Mouse (Mus musculus): Measurements from ENCODE around the gene Hist1h2bp. TPM values are rescaled to one million over a fixed set of nuclear protein-coding genes. Genes with fewer than 3 reads are reported as not detected.

Gene Hist1h2bp
- not detected for polyA plus RNA-seq (2014; fragmentation: Illumina TruSeq; extraction: RNeasy Lipid Tissue Mini Kit (QIAGEN cat#74804))

GRCm38 (mm10) chr13:21786899-21787629 is at the start of gene Hist1h2bp, which contains the start of gene Hist1h2an:
Gene Hist1h2bp, plus strand, starts transcription at chr13:21787461.
Gene Hist1h2an, minus strand, starts transcription at chr13:21787218.

GRCm38 (mm10) chr13:21750159-21751017 is 36.9 kb upstream of the Hist1h2bp start, which contains the start of gene Hist1h4k:
Gene Hist1h4k, minus strand, starts transcription at chr13:21750505.

GRCm38 (mm10) chr13:21753524-21754285 is 33.6 kb upstream of the Hist1h2bp start, which contains the start of the genes Hist1h2ak and Hist1h2bn:
Gene Hist1h2ak, minus strand, starts transcription at chr13:21753827.
Gene Hist1h2bn, plus strand, starts transcription at chr13:21754123.

GRCm38 (mm10) chr13:21779767-21780731 is 7.2 kb upstream of the Hist1h2bp start, which contains the start of gene Hist1h1b:
Gene Hist1h1b, minus strand, starts transcription at chr13:21780625.

GRCm38 (mm10) chr13:21783255-21783617 is 4.0 kb upstream of the Hist1h2bp start, which contains the start of gene Hist1h3i:
Gene Hist1h3i, minus strand, starts transcription at chr13:21783370.

GRCm38 (mm10) chr13:21810073-21810472 is 22.8 kb downstream of the Hist1h2bp start, which contains the start of the genes Hist1h2bq and Hist1h2ao:
Gene Hist1h2bq, minus strand, starts transcription at chr13:21810197.
Gene Hist1h2ao, plus strand, starts transcription at chr13:21810465.

GRCm38 (mm10) chr13:21811539-21811938 is 24.3 kb downstream of the Hist1h2bp start, which contains the start of gene Hist1h4m:
Gene Hist1h4m, plus strand, starts transcription at chr13:21811746.

GRCm38 (mm10) chr13:21831418-21832394 is 44.4 kb downstream of the Hist1h2bp start, which contains the start of gene Hist1h4n:
Gene Hist1h4n, minus strand, starts transcription at chr13:21832196.

GRCm38 (mm10) chr13:21833461-21833860 is 46.2 kb downstream of the Hist1h2bp start, which contains the start of the genes Hist1h2ap and Hist1h2br:
Gene Hist1h2ap, minus strand, starts transcription at chr13:21833507.
Gene Hist1h2br, plus strand, starts transcription at chr13:21833743.

Other genes with a start within 250 kb of the Hist1h2bp start
- not detected for gene Olfr1366, start 244.7 kb upstream of the Hist1h2bp start, polyA plus RNA-seq (2014; fragmentation: Illumina TruSeq; extraction: RNeasy Lipid Tissue Mini Kit (QIAGEN cat#74804))
- gene Olfr1535, start 227.6 kb upstream of the Hist1h2bp start, polyA plus RNA-seq (2014; fragmentation: Illumina TruSeq; extraction: RNeasy Lipid Tissue Mini Kit (QIAGEN cat#74804)) = not detected
- gene Olfr1364, start 205.7 kb upstream of the Hist1h2bp start, polyA plus RNA-seq (2014; fragmentation: Illumina TruSeq; extraction: RNeasy Lipid Tissue Mini Kit (QIAGEN cat#74804)) = not detected
- gene Olfr1362, start 173.4 kb upstream of the Hist1h2bp start, polyA plus RNA-seq (2014; fragmentation: Illumina TruSeq; extraction: RNeasy Lipid Tissue Mini Kit (QIAGEN cat#74804)) = not detected
- gene Olfr11, start 144.9 kb upstream of the Hist1h2bp start, polyA plus RNA-seq (2014; fragmentation: Illumina TruSeq; extraction: RNeasy Lipid Tissue Mini Kit (QIAGEN cat#74804)) = not detected
- not detected for gene Olfr1361, start 124.1 kb upstream of the Hist1h2bp start, polyA plus RNA-seq (2014; fragmentation: Illumina TruSeq; extraction: RNeasy Lipid Tissue Mini Kit (QIAGEN cat#74804))
- not detected for gene Olfr1360, start 110.1 kb upstream of the Hist1h2bp start, polyA plus RNA-seq (2014; fragmentation: Illumina TruSeq; extraction: RNeasy Lipid Tissue Mini Kit (QIAGEN cat#74804))
- gene Olfr1359, start 89.3 kb upstream of the Hist1h2bp start, polyA plus RNA-seq (2014; fragmentation: Illumina TruSeq; extraction: RNeasy Lipid Tissue Mini Kit (QIAGEN cat#74804)) = not detected
- gene Hist1h2bl, start 71.3 kb upstream of the Hist1h2bp start, polyA plus RNA-seq (2014; fragmentation: Illumina TruSeq; extraction: RNeasy Lipid Tissue Mini Kit (QIAGEN cat#74804)) = not detected
- gene Hist1h2ai, start 71.0 kb upstream of the Hist1h2bp start, polyA plus RNA-seq (2014; fragmentation: Illumina TruSeq; extraction: RNeasy Lipid Tissue Mini Kit (QIAGEN cat#74804)) = not detected
- gene Hist1h3h, start 69.8 kb upstream of the Hist1h2bp start, polyA plus RNA-seq (2014; fragmentation: Illumina TruSeq; extraction: RNeasy Lipid Tissue Mini Kit (QIAGEN cat#74804)) = not detected
- not detected for gene Hist1h2bm, start 65.4 kb upstream of the Hist1h2bp start, polyA plus RNA-seq (2014; fragmentation: Illumina TruSeq; extraction: RNeasy Lipid Tissue Mini Kit (QIAGEN cat#74804))
- gene Hist1h4j, start 52.4 kb upstream of the Hist1h2bp start, polyA plus RNA-seq (2014; fragmentation: Illumina TruSeq; extraction: RNeasy Lipid Tissue Mini Kit (QIAGEN cat#74804)) = not detected
- gene Hist1h4k, start 37.0 kb upstream of the Hist1h2bp start, polyA plus RNA-seq (2014; fragmentation: Illumina TruSeq; extraction: RNeasy Lipid Tissue Mini Kit (QIAGEN cat#74804)) = not detected
- gene Hist1h2ak, start 33.6 kb upstream of the Hist1h2bp start, polyA plus RNA-seq (2014; fragmentation: Illumina TruSeq; extraction: RNeasy Lipid Tissue Mini Kit (QIAGEN cat#74804)) = not detected
- gene Hist1h2bn, start 33.3 kb upstream of the Hist1h2bp start, polyA plus RNA-seq (2014; fragmentation: Illumina TruSeq; extraction: RNeasy Lipid Tissue Mini Kit (QIAGEN cat#74804)) = not detected
- gene Hist1h1b, start 6.8 kb upstream of the Hist1h2bp start, polyA plus RNA-seq (2014; fragmentation: Illumina TruSeq; extraction: RNeasy Lipid Tissue Mini Kit (QIAGEN cat#74804)) = not detected
- not detected for gene Hist1h3i, start 4.1 kb upstream of the Hist1h2bp start, polyA plus RNA-seq (2014; fragmentation: Illumina TruSeq; extraction: RNeasy Lipid Tissue Mini Kit (QIAGEN cat#74804))
- not detected for gene Hist1h2an, start 243 bp upstream of the Hist1h2bp start, polyA plus RNA-seq (2014; fragmentation: Illumina TruSeq; extraction: RNeasy Lipid Tissue Mini Kit (QIAGEN cat#74804))
- gene Hist1h2bq, start 22.7 kb downstream of the Hist1h2bp start, polyA plus RNA-seq (2014; fragmentation: Illumina TruSeq; extraction: RNeasy Lipid Tissue Mini Kit (QIAGEN cat#74804)) = not detected
- gene Hist1h2ao, start 23.0 kb downstream of the Hist1h2bp start, polyA plus RNA-seq (2014; fragmentation: Illumina TruSeq; extraction: RNeasy Lipid Tissue Mini Kit (QIAGEN cat#74804)) = not detected
- gene Hist1h4m, start 24.3 kb downstream of the Hist1h2bp start, polyA plus RNA-seq (2014; fragmentation: Illumina TruSeq; extraction: RNeasy Lipid Tissue Mini Kit (QIAGEN cat#74804)) = not detected
- gene Hist1h4n, start 44.7 kb downstream of the Hist1h2bp start, polyA plus RNA-seq (2014; fragmentation: Illumina TruSeq; extraction: RNeasy Lipid Tissue Mini Kit (QIAGEN cat#74804)) = not detected
- not detected for gene Hist1h2ap, start 46.0 kb downstream of the Hist1h2bp start, polyA plus RNA-seq (2014; fragmentation: Illumina TruSeq; extraction: RNeasy Lipid Tissue Mini Kit (QIAGEN cat#74804))
- 0.54 TPM for gene Hist1h2br, start 46.3 kb downstream of the Hist1h2bp start, polyA plus RNA-seq (2014; fragmentation: Illumina TruSeq; extraction: RNeasy Lipid Tissue Mini Kit (QIAGEN cat#74804))
- 18.4 TPM for gene Zfp184, start 157.6 kb downstream of the Hist1h2bp start, polyA plus RNA-seq (2014; fragmentation: Illumina TruSeq; extraction: RNeasy Lipid Tissue Mini Kit (QIAGEN cat#74804))
- not detected for gene Pom121l2, start 193.7 kb downstream of the Hist1h2bp start, polyA plus RNA-seq (2014; fragmentation: Illumina TruSeq; extraction: RNeasy Lipid Tissue Mini Kit (QIAGEN cat#74804))
- gene Prss16, start 222.3 kb downstream of the Hist1h2bp start, polyA plus RNA-seq (2014; fragmentation: Illumina TruSeq; extraction: RNeasy Lipid Tissue Mini Kit (QIAGEN cat#74804)) = not detected
- not detected for gene Hist1h2ah, start 248.1 kb downstream of the Hist1h2bp start, polyA plus RNA-seq (2014; fragmentation: Illumina TruSeq; extraction: RNeasy Lipid Tissue Mini Kit (QIAGEN cat#74804))
- not detected for gene Hist1h2bk, start 248.4 kb downstream of the Hist1h2bp start, polyA plus RNA-seq (2014; fragmentation: Illumina TruSeq; extraction: RNeasy Lipid Tissue Mini Kit (QIAGEN cat#74804))